Mouse (Mus musculus) liver, embryonic 14.5 days (tissue): ENCODE measurements around the gene Rrp15. TPM values are rescaled to one million over a fixed set of nuclear protein-coding genes. Genes with fewer than 3 reads are reported as not detected.
A peak's percentile ranks its signal among the peaks of the same experiment; 100 is the strongest.
"Not testable (repeated sequence)": the region's sequence is repeated elsewhere in the genome, so short reads cannot be mapped to it uniquely, and the experiment has no call there.

ENCODE experiments used
- ATAC-seq: fragments of 200-750 bp; cut with Nextera tagmentation; 2 replicates; pipeline ENCODE4 v1.8.0; 2017; ENCODE audit warnings: moderate number of reproducible peaks, mild to moderate bottlenecking, moderate library complexity; ENCODE audit not compliant: insufficient read depth
- DNase-seq, 3 experiments: peaks; one replicate each; pipeline ENCODE4 v3.0.0-alpha.2; 2012 to 2013; ENCODE audit warnings: low read depth in 3 of 3, low spot score in 3 of 3
- H3K27ac ChIP-seq: fragments of 300-500 bp; sonication (generic); 2 replicates; pipeline ENCODE4 v1.5.1; 2014; ENCODE audit warnings: moderate library complexity, mild to moderate bottlenecking, control low read depth, inconsistent platforms
- H3K27me3 ChIP-seq: fragments of 300-500 bp; sonication (generic); 2 replicates; pipeline ENCODE4 v1.6.1; 2014; ENCODE audit warnings: mild to moderate bottlenecking, low read length, moderate library complexity; ENCODE audit not compliant: control insufficient read depth, insufficient read depth
- H3K36me3 ChIP-seq: fragments of 300-500 bp; sonication (generic); replicated peaks from 2 replicates; pipeline ENCODE4 v1.6.1; 2014; ENCODE audit warnings: low read depth; ENCODE audit not compliant: control insufficient read depth, insufficient read depth
- H3K4me1 ChIP-seq, 2 experiments: fragments of 200-500 bp in 1 of 2; fragments of 300-500 bp in 1 of 2; sonication (generic) in 1 of 2; replicated peaks; 2 replicates each; pipeline ENCODE4 v1.6.1; 2012 to 2014; ENCODE audit warnings: antibody characterized with exemption in 1 of 2, inconsistent platforms in 1 of 2, low read length in 1 of 2; ENCODE audit not compliant: control insufficient read depth in 2 of 2, insufficient read depth in 2 of 2
- H3K4me2 ChIP-seq: fragments of 300-500 bp; sonication (generic); 2 replicates; pipeline ENCODE4 v1.6.1; 2014; ENCODE audit warnings: low read depth, mild to moderate bottlenecking, control low read depth, moderate library complexity
- H3K4me3 ChIP-seq, 2 experiments: fragments of 200-500 bp in 1 of 2; fragments of 300-500 bp in 1 of 2; sonication (generic) in 1 of 2; 2 replicates each; pipeline ENCODE4 v1.5.1; 2012 to 2014; ENCODE audit warnings: low read depth in 2 of 2, low read length in 2 of 2, mild to moderate bottlenecking in 2 of 2, control low read depth in 1 of 2, inconsistent platforms in 1 of 2, moderate library complexity in 1 of 2; ENCODE audit not compliant: insufficient read depth in 1 of 2
- H3K9ac ChIP-seq: fragments of 300-500 bp; sonication (generic); replicated peaks from 2 replicates; pipeline ENCODE4 v1.6.1; 2014; ENCODE audit warnings: mild to moderate bottlenecking, control low read depth, moderate library complexity
- H3K9me3 ChIP-seq: fragments of 300-500 bp; sonication (generic); 2 replicates; pipeline ENCODE4 v1.6.1; 2016; ENCODE audit warnings: low read length, mixed read lengths; ENCODE audit not compliant: control insufficient read depth
- CTCF ChIP-seq: IDR thresholded peaks from 2 replicates; pipeline ENCODE4 v1.5.1; 2016; ENCODE audit warnings: antibody characterized with exemption, low read depth, control low read depth
- EP300 ChIP-seq: IDR thresholded peaks from 2 replicates; pipeline ENCODE4 v1.6.1; 2016; ENCODE audit warnings: antibody characterized with exemption, low read depth
- WGBS: fragments of 180-500 bp; shearing (Covaris S2); extraction: QIAGEN DNeasy Blood & Tissue Kit; methylation state at CpG from one replicate; pipeline ENCODE4 v1.1.7; 2014; ENCODE audit not compliant: insufficient replicate concordance; 5-methylcytosine and 5-hydroxymethylcytosine counted together
- polyA plus RNA-seq, 2 experiments: library from polyadenylated mRNA; depleted of rRNA in 1 of 2; stranded (reverse) in 1 of 2; unstranded in 1 of 2; fragments of >200 nt; fragmentation: Nextera tagmentation in 1 of 2; extraction: Ambion mirVana in 1 of 2; gene quantifications; 2 replicates each; pipeline versions ENCODE4 v1.2.1 to v1.2.3; 2012 to 2014

Gene Rrp15
- polyA plus RNA-seq, 2 experiments = 21.7 to 29.1 TPM

- Histone ChIP-seq H3K4me3 (no peak overlapping the region), H3K4me1 (no peaks in the 10 kb centered on the region), H3K9ac (no peak overlapping the region), H3K36me3 (no peaks in the 10 kb centered on the region), H3K27ac (no peak overlapping the region), H3K4me2 (no peak overlapping the region), H3K9me3 (no peaks in the 10 kb centered on the region), H3K27me3 (no peaks in the 10 kb centered on the region)
- 60% methylated on average over 8 of the region's 8 CpGs for WGBS
- TF ChIP-seq CTCF (no peak), EP300 (no peak)
- DNase-seq = no peak
- ATAC-seq = no peak
These were observed 23.5 kb upstream of the Rrp15 start for GRCm38 (mm10) chr1:186772547-186773077.

- Histone ChIP-seq H3K36me3 (no peaks in the 10 kb centered on the region), H3K9me3 (no peaks in the 10 kb centered on the region), H3K9ac (no peak overlapping the region), H3K4me1 (no peaks in the 10 kb centered on the region), H3K27ac (no peak overlapping the region), H3K27me3 (no peaks in the 10 kb centered on the region), H3K4me3 (no peak overlapping the region), H3K4me2 (no peak overlapping the region)
- TF ChIP-seq CTCF = no peak
- no peak for TF ChIP-seq EP300
- DNase-seq (no peak), ATAC-seq (no peak)
- 62% methylated on average over 6 of the region's 6 CpGs for WGBS
These were observed 22.8 kb upstream of the Rrp15 start for GRCm38 (mm10) chr1:186772005-186772404.

GRCm38 (mm10) chr1:186770659-186771058, 21.5 kb upstream of the Rrp15 start:
- no peak overlapping the region for H3K27ac ChIP-seq
- 56% methylated on average over 5 of the region's 5 CpGs for WGBS
- H3K9ac ChIP-seq = no peak overlapping the region
- H3K36me3 ChIP-seq = no peaks in the 10 kb centered on the region
- DNase-seq (no peak), ATAC-seq (no peak)
- H3K9me3 ChIP-seq = no peaks in the 10 kb centered on the region
- TF ChIP-seq CTCF (peak; percentile 46), EP300 (no peak)
- no peaks in the 10 kb centered on the region for H3K4me1 ChIP-seq
- H3K27me3 ChIP-seq = no peaks in the 10 kb centered on the region
- H3K4me3 ChIP-seq = no peak overlapping the region
- no peak overlapping the region for H3K4me2 ChIP-seq

- Histone ChIP-seq H3K4me1 (no peaks in the 10 kb centered on the region), H3K27ac (no peak overlapping the region), H3K9ac (no peak overlapping the region), H3K9me3 (no peaks in the 10 kb centered on the region), H3K4me2 (no peak overlapping the region), H3K27me3 (no peaks in the 10 kb centered on the region), H3K4me3 (no peak overlapping the region), H3K36me3 (no peaks in the 10 kb centered on the region)
- 48% methylated on average over 1 of the region's 1 CpGs for WGBS
- no peak for ATAC-seq
- no peak for DNase-seq
- TF ChIP-seq EP300 = no peak
- no peak for TF ChIP-seq CTCF
These were observed 19.2 kb upstream of the Rrp15 start for GRCm38 (mm10) chr1:186768392-186768791.

GRCm38 (mm10) chr1:186763451-186763850, 14.3 kb upstream of the Rrp15 start:
- not testable (repeated sequence) for H3K4me1 ChIP-seq, H3K27me3 ChIP-seq, ATAC-seq, DNase-seq, H3K4me2 ChIP-seq, H3K36me3 ChIP-seq, H3K4me3 ChIP-seq, H3K9me3 ChIP-seq, H3K27ac ChIP-seq, H3K9ac ChIP-seq
- 47% methylated on average over 6 of the region's 6 CpGs for WGBS
